Mouse (Mus musculus): ENCODE data around the gene Pnkd.

GRCm38 (mm10) chr1:74284543-74285160 is at the start of gene Pnkd, which contains the start of gene Aamp:
- TF ChIP-seq CTCF (conservative IDR thresholded peaks at IDR 0.05 in 1 of 2, IDR thresholded peaks at IDR 0.05 in 1 of 2; ENCODE audit: low read depth in 2 of 2, low read length in 2 of 2) (peak in 1 of 2 experiments; percentile 25; a peak in 2 of 4 replicates), ZNF384 (IDR thresholded peaks at IDR 0.05; ENCODE audit: low read depth, low read length) (no peak), USF1 (IDR thresholded peaks at IDR 0.05; ENCODE audit: low read depth, low read length) (no peak), CHD1 (IDR thresholded peaks at IDR 0.05; ENCODE audit: low read depth, low read length) (no peak), EP300 (IDR thresholded peaks at IDR 0.05; ENCODE audit: low read length) (no peak), POLR2A (IDR thresholded peaks at IDR 0.05; ENCODE audit: low read depth, low read length) (peak; percentile 81), ZMIZ1 (IDR thresholded peaks at IDR 0.05; ENCODE audit: low read depth, low read length) (no peak), TBP (conservative IDR thresholded peaks at IDR 0.05; ENCODE audit: low read depth, low read length) (0 out of 2 replicates have a peak, but pooled peaks have one; percentile 59)
